Mouse (Mus musculus) neural tube, embryonic 11.5 days (tissue): ENCODE measurements around the gene Cep152. TPM values are rescaled to one million over a fixed set of nuclear protein-coding genes. Genes with fewer than 3 reads are reported as not detected.

Experiments used
- ATAC-seq: fragments of 200-750 bp; cut with Nextera tagmentation; 2 replicates; pipeline ENCODE4 v1.8.0; 2017; ENCODE audit warnings: moderate number of reproducible peaks, mild to moderate bottlenecking, moderate TSS enrichment, moderate library complexity; ENCODE audit not compliant: insufficient read depth, low FRiP score, low TSS enrichment
- DNase-seq: peaks from one replicate; pipeline ENCODE4 v3.0.0-alpha.2; 2015; ENCODE audit warnings: low spot score
- H3K27ac ChIP-seq: fragments of 300-500 bp; sonication (generic); 2 replicates; pipeline ENCODE4 v1.5.1; 2014; ENCODE audit warnings: low read depth, mild to moderate bottlenecking, low read length
- H3K27me3 ChIP-seq: fragments of 300-500 bp; sonication (generic); 2 replicates; pipeline ENCODE4 v1.6.1; 2014; ENCODE audit warnings: mild to moderate bottlenecking, low read length, mixed read lengths; ENCODE audit not compliant: control insufficient read depth, insufficient read depth
- H3K36me3 ChIP-seq: fragments of 300-500 bp; sonication (generic); 2 replicates; pipeline ENCODE4 v1.6.1; 2014; ENCODE audit warnings: mild to moderate bottlenecking, low read length, moderate library complexity, mixed read lengths; ENCODE audit not compliant: control insufficient read depth, insufficient read depth
- H3K4me1 ChIP-seq: fragments of 300-500 bp; sonication (generic); 2 replicates; pipeline ENCODE4 v1.6.1; 2014; ENCODE audit warnings: low read length, mixed read lengths; ENCODE audit not compliant: control insufficient read depth, insufficient read depth
- H3K4me2 ChIP-seq: fragments of 300-500 bp; sonication (generic); 2 replicates; pipeline ENCODE4 v1.6.1; 2014; ENCODE audit warnings: low read depth, mild to moderate bottlenecking, moderate library complexity
- H3K4me3 ChIP-seq: fragments of 300-500 bp; sonication (generic); 2 replicates; pipeline ENCODE4 v1.5.1; 2014; ENCODE audit warnings: low read depth, low read length
- H3K9ac ChIP-seq: fragments of 300-500 bp; sonication (generic); 2 replicates; pipeline ENCODE4 v1.6.1; 2014; ENCODE audit warnings: mild to moderate bottlenecking, low read length
- H3K9me3 ChIP-seq: fragments of 300-500 bp; sonication (generic); 2 replicates; pipeline ENCODE4 v1.6.1; 2016; ENCODE audit warnings: low read length; ENCODE audit not compliant: control insufficient read depth
- whole genome bisulfite sequencing: fragments of 180-500 bp; shearing (Covaris S2); extraction: QIAGEN DNeasy Blood & Tissue Kit; methylation state at CpG from one replicate; pipeline ENCODE4 v1.1.7; 2014; 5-methylcytosine and 5-hydroxymethylcytosine counted together
- polyA plus RNA-seq: library from polyadenylated mRNA; unstranded; fragments of >200 nt; fragmentation: Nextera tagmentation; extraction: Ambion mirVana; gene quantifications from 2 replicates; pipeline ENCODE4 v1.2.1, GENCODE M21; 2014

The Cep152 gene
- polyA plus RNA-seq, 1 experiment from 2014 or later, result 8.1 TPM

GRCm38 (mm10) chr2:125615440-125615839 lies 9.5 kb downstream of the Cep152 start:
- 95% methylated on average over 7 of the region's 7 CpGs for WGBS

GRCm38 (mm10) chr2:125606220-125606845 lies 18.6 kb downstream of the Cep152 start:
- H3K9me3 ChIP-seq, result no peaks in the 10 kb centered on the region
- no peak overlapping the region for H3K27ac ChIP-seq
- DNase-seq, result no peak
- H3K36me3 ChIP-seq, result no peaks in the 10 kb centered on the region; the same call in none of the 2 replicates
- H3K9ac ChIP-seq, result no peak overlapping the region
- H3K27me3 ChIP-seq, result no peaks in the 10 kb centered on the region
- no peak overlapping the region for H3K4me2 ChIP-seq
- WGBS, result 87% methylated on average over 17 of the region's 17 CpGs
- ATAC-seq, result no peak
- H3K4me3 ChIP-seq, result no peak overlapping the region
- no peaks in the 10 kb centered on the region for H3K4me1 ChIP-seq

More at GRCm38 (mm10) chr2:125615440-125615839, 9.5 kb downstream of the Cep152 start:
- H3K27me3 ChIP-seq, result no peaks in the 10 kb centered on the region
- H3K9ac ChIP-seq, result no peak overlapping the region
- ATAC-seq (no peak), DNase-seq (no peak)
- no peak overlapping the region for H3K4me3 ChIP-seq
- H3K36me3 ChIP-seq, result peaks cover 9% of the 10 kb centered on the region
- H3K9me3 ChIP-seq, result no peaks in the 10 kb centered on the region
- no peak overlapping the region for H3K27ac ChIP-seq
- no peak overlapping the region for H3K4me2 ChIP-seq
- 0 out of 2 replicates have a peak, but pooled peaks cover 3% of the 10 kb centered on the region for H3K4me1 ChIP-seq

GRCm38 (mm10) chr2:125604646-125605045 lies 20.3 kb downstream of the Cep152 start:
- H3K27me3 ChIP-seq, result no peaks in the 10 kb centered on the region
- H3K27ac ChIP-seq, result no peak overlapping the region
- H3K9me3 ChIP-seq, result no peaks in the 10 kb centered on the region
- DNase-seq (peak; percentile 51), ATAC-seq (no peak)
- H3K36me3 ChIP-seq, result no peaks in the 10 kb centered on the region; the same call in none of the 2 replicates
- H3K4me1 ChIP-seq, result no peaks in the 10 kb centered on the region
- no peak overlapping the region for H3K4me2 ChIP-seq
- H3K9ac ChIP-seq, result no peak overlapping the region
- 84% methylated on average over 7 of the region's 7 CpGs for WGBS
- no peak overlapping the region for H3K4me3 ChIP-seq

DNA sequence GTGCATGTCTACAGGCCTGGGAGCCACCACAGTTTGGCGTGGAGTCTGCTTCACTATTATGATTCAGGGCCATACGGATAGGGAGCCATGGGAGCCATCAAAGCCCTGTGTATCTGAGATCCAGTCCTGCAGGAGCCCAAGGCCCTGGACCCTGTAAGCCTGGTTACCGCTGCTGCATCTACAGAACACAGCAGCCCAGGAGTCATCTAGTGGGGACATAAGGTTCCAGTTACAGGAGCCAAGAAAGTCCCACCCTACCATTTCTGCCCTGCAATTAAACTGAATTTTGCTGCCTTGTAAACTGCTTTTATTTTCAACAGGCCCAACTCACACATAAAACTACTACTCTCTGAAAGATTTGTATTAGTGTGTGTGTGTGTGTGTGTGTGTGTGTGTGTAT lies 21.9 kb downstream of the Cep152 start:
- 89% methylated on average over 3 of the region's 3 CpGs for WGBS
- no peak overlapping the region for H3K4me3 ChIP-seq
- no peaks in the 10 kb centered on the region for H3K27me3 ChIP-seq
- no peaks in the 10 kb centered on the region; the same call in 1 of the 2 replicates for H3K36me3 ChIP-seq
- DNase-seq, result no peak
- no peak overlapping the region for H3K9ac ChIP-seq
- no peak overlapping the region for H3K4me2 ChIP-seq
- ATAC-seq, result no peak
- H3K4me1 ChIP-seq, result no peaks in the 10 kb centered on the region
- no peak overlapping the region for H3K27ac ChIP-seq
- no peaks in the 10 kb centered on the region for H3K9me3 ChIP-seq

DNA sequence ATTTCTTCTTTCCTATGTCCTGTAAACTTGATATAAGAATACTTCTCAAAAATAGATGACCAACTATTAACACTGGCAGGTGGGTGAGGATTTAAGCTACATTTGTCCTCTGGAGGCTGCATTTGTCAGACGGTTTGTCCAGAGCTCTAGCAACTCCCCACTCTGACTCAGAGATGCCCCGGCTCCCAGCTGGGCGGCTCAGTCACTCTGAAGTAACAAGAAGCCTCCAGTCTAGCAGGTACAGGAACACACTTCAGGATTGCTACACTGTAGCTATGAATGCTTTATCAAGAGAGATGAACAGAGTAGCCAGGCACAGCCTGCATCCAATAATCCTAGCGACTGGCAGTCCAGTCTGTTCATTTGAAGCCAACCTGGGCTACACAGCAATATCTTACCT lies 26.0 kb downstream of the Cep152 start:
- H3K27ac ChIP-seq, result no peak overlapping the region
- peaks cover 2% of the 10 kb centered on the region; the same call in 1 of the 2 replicates for H3K36me3 ChIP-seq
- ATAC-seq, result no peak
- no peak overlapping the region for H3K4me3 ChIP-seq
- no peak overlapping the region for H3K4me2 ChIP-seq
- no peaks in the 10 kb centered on the region for H3K9me3 ChIP-seq
- DNase-seq, result no peak
- 90% methylated on average over 4 of the region's 4 CpGs for WGBS
- H3K27me3 ChIP-seq, result no peaks in the 10 kb centered on the region
- H3K9ac ChIP-seq, result no peak overlapping the region
- no peaks in the 10 kb centered on the region for H3K4me1 ChIP-seq

- no peak overlapping the region for H3K4me2 ChIP-seq
- H3K27me3 ChIP-seq, result no peaks in the 10 kb centered on the region
- no peak for DNase-seq
- ATAC-seq, result no peak
- H3K9me3 ChIP-seq, result no peaks in the 10 kb centered on the region
- no peak overlapping the region for H3K9ac ChIP-seq
- H3K27ac ChIP-seq, result no peak overlapping the region
- whole genome bisulfite sequencing, result 73% methylated on average over 6 of the region's 6 CpGs
- H3K4me1 ChIP-seq, result no peaks in the 10 kb centered on the region
- no peak overlapping the region for H3K4me3 ChIP-seq
- peaks cover 2% of the 10 kb centered on the region; the same call in 1 of the 2 replicates for H3K36me3 ChIP-seq
These were observed 26.7 kb downstream of the Cep152 start for GRCm38 (mm10) chr2:125598251-125598650.

DNA sequence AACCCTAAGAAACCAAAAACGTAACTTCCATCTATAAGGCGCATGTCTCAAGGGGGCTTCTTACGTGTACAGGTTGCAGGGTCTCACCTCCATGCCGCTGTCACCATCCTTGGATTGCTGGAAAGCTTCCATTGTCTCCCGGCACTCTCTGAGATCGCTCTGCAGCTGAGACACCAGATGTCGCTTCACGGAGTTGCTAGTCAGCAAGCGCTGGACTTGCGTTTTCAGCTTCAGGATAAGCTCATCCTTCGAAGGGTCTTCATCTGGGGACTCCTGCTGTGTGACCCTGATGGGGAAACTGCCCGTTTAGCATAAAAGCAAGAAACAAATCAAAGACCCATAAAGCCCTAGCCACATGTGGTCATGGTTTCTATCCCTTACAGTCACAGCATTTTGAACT lies 30.1 kb downstream of the Cep152 start:
- peaks cover 5% of the 10 kb centered on the region; the same call in 1 of the 2 replicates for H3K36me3 ChIP-seq
- 84% methylated on average over 12 of the region's 12 CpGs for WGBS

DNA sequence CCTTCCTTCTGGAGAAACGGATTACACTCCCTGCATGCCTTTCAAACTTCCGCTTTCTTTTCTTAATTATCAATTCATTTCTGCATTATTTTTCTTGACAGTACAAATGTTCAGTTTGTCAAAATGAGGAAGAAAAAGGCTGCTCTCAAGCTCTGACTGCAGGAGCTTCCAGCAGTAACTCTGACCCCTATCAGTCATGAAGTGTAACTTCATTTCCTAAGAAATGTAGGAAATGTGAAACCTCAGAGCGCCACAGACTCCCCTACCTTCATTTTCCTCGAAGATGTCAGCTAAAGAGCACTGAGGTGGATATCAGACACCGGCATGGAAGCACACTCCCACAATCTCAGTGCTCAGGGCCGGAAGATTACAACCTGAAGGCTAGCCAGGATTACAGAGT lies 30.8 kb downstream of the Cep152 start:
- Histone ChIP-seq H3K4me2 (no peak overlapping the region), H3K4me1 (no peaks in the 10 kb centered on the region), H3K27ac (no peak overlapping the region), H3K9ac (no peak overlapping the region), H3K27me3 (no peaks in the 10 kb centered on the region), H3K9me3 (no peaks in the 10 kb centered on the region), H3K36me3 (peaks cover 5% of the 10 kb centered on the region; the same call in 1 of the 2 replicates), H3K4me3 (no peak overlapping the region)
- ATAC-seq, result no peak
- no peak for DNase-seq
- 92% methylated on average over 6 of the region's 6 CpGs for WGBS

More for the DNA sequence above, 30.1 kb downstream of the Cep152 start:
- H3K4me3 ChIP-seq, result no peak overlapping the region
- no peaks in the 10 kb centered on the region for H3K27me3 ChIP-seq
- no peaks in the 10 kb centered on the region for H3K9me3 ChIP-seq
- DNase-seq, result no peak
- no peak overlapping the region for H3K9ac ChIP-seq
- ATAC-seq, result no peak
- H3K4me2 ChIP-seq, result no peak overlapping the region
- no peaks in the 10 kb centered on the region for H3K4me1 ChIP-seq
- no peak overlapping the region for H3K27ac ChIP-seq

DNA sequence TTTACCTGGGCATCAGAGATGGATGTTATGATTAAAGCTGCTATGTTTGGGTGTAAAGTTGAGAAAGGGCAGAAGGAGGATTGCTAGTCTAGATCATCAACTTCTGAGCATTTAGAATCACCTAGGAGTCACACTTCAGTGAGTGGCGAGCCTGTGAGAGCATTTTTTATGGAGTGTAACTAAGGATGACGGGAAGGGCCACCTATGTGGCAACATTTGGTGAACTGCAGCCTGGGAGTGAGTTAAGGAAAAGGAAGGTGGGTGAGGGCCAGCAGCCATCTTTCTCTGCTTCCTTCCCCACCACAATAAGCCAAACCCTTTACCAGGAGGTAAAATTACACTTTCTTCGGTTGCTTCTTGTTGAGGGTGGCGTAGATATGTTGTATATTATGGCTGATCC lies 33.0 kb downstream of the Cep152 start:
- WGBS, result 93% methylated on average over 4 of the region's 4 CpGs
- H3K4me1 ChIP-seq, result no peaks in the 10 kb centered on the region
- no peaks in the 10 kb centered on the region for H3K9me3 ChIP-seq
- ATAC-seq (no peak), DNase-seq (no peak)
- peaks cover 9% of the 10 kb centered on the region; the same call in 1 of the 2 replicates for H3K36me3 ChIP-seq
- no peak overlapping the region for H3K27ac ChIP-seq
- no peak overlapping the region for H3K4me3 ChIP-seq
- no peak overlapping the region for H3K4me2 ChIP-seq
- no peaks in the 10 kb centered on the region for H3K27me3 ChIP-seq
- H3K9ac ChIP-seq, result no peak overlapping the region
